Mouse (Mus musculus): ENCODE data around the gene 1700025G04Rik.
"Not testable (repeated sequence)": the region's sequence is repeated elsewhere in the genome, so short reads cannot be mapped to it uniquely, and the experiment has no call there.

The 1700025G04Rik gene

DNA sequence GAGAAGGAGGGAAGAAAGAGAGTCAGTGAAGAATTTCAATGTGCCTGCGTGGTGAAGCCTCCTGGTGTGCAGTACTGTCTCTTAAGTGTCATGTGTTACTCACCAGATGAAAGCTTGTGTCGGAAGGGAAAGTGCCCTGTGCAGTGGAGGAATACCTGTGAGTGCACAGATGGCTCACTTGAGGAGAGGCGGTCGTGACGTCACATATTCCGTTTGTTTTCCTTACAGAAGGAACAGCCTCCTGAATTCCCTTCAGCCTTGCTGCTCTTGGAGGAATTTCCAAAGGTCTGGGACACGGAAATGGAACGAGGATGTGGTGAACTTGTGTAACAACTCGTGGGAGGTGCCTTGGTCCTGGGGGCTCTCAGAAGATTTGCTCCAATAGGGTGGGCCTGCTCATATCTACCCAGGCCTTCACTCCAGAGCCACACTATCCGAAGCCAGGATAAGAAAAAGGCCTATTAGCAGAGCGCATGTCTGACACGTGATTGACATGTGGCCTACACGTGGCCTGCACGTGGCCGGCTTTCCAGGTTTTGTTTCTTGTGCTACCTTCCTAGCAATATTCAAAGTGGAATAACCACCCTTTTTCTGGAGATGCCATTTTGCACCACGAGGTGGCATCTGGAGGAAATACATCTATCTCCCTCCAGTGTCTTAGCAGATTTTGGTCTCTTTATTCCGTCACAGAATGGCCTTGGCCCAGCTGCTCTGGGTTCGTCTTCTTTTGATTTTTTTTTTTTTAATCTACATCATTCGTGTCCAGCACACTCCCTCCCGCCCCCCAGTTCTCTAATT is 238.7 kb downstream of the 1700025G04Rik start:
- no peak for DNase-seq (ENCODE audit: low spot score)

GRCm38 (mm10) chr1:151849993-151850608 is 239.8 kb downstream of the 1700025G04Rik start:
- no peak for DNase-seq (ENCODE audit: low spot score)

GRCm38 (mm10) chr1:151848286-151848685 is 241.6 kb downstream of the 1700025G04Rik start:
- DNase-seq (ENCODE audit: low spot score) = no peak

DNA sequence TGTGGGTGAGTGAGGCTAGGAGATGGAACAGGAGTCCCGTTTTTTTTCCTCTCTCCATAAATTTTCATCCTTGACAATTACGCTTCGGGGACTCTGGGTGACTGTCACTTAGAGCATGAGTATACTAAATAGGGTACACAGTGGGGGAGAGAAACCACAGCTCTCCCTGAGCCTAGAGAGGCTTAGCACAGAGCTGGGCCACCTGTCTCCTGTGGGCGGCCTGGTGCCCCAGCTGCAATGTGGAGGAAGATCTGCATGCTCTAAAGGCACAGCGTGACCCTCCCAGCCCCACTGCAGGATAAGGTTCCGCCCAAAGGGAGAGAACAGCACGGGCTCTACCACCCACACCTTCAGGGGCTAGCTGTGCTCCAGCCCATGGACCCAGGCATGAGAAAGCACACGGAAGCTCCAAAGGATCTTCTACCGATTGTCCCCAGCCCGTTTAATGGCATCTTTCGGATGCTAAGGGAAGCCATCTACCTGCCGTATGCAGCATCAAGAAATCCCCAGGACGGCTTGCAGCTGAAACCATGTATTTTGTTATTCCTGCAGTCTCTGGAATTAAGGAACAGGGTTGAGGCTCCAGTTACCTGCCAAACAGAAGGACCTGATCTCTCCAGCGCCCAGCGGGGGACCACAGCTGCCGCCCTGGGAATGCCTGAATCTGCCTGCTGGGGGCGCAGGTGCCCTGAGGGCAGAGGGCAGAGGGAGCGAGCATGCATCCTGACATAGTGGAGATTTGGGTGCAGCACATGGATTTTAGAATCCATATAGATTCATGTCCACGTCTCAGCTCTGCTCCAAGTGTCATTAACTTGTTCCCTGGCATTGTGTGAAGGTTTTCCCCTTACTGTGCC is 243.8 kb downstream of the 1700025G04Rik start:
- no peak for DNase-seq (ENCODE audit: low spot score)

- no peak for DNase-seq (ENCODE audit: low spot score)
Measured at GRCm38 (mm10) chr1:151845252-151845832, 244.6 kb downstream of the 1700025G04Rik start.

GRCm38 (mm10) chr1:151840345-151840744 is 249.6 kb downstream of the 1700025G04Rik start:
- DNase-seq (ENCODE audit: low spot score) = not testable (repeated sequence)

- DNase-seq (ENCODE audit: low spot score) = no peak
Measured at GRCm38 (mm10) chr1:151835261-151835660, 254.7 kb downstream of the 1700025G04Rik start.

DNA sequence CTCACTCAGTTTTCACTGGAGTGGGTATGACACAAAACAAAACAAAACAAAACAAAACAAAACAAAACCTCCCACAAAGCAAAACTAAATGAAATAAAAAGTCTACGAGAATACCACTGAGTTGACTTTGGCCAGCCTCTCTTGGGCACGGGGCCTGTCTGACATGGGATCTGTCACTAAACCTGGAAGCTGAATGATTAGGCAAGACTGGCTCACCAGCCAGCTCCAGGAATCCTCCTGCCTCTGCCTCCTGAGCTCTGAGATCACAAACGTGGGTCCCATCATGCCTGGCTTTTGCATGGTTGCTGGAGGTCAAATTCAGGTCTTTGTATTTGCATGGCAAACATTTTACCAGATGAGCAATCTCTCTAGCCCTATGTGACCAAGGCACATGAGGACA is 258.1 kb downstream of the 1700025G04Rik start:
- no peak for DNase-seq (ENCODE audit: low spot score)

DNA sequence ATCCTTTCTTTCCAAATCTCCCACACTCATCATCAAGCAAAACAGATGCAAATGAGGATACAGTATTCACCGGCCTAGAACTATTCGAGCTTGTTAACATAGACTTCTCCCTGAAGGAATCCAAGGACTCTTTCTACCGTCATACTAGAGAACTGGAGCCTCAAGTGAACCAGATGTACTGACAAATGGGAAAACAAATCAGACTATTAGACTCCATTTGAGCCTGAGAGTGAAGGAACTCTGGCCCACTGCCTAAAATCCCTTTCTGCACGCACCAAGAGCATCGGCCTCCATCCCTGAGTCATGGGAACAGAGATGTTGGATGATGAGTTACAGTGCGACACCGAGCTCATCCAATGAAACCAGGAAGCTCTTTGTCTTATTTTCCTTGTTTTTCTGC is 264.9 kb downstream of the 1700025G04Rik start:
- no peak for DNase-seq (ENCODE audit: low spot score)

DNA sequence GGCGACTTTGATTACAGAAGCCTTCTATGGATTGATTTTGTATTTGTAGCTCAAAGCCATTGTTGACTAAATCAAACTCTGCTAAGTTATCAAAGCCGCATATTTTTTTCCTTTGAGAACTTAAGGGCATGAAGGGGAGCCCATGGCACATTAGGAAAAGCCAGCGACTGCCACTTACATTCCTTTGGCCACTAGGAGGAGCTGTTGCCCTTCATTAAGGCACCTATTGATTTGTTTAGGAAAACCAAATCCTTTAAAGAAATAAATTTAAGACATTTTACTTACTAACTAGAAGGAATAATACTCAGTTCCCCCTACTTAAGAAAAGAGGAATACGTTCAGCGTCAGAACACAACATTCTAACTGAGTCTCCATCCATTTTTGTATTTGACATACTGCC is 269.5 kb downstream of the 1700025G04Rik start:
- peak; percentile 90 for DNase-seq (ENCODE audit: low spot score)

GRCm38 (mm10) chr1:151819190-151819589 is 270.7 kb downstream of the 1700025G04Rik start:
- no peak for DNase-seq (ENCODE audit: low spot score)

- DNase-seq (ENCODE audit: low spot score) = no peak
Measured at GRCm38 (mm10) chr1:151816051-151816450, 273.9 kb downstream of the 1700025G04Rik start.

DNA sequence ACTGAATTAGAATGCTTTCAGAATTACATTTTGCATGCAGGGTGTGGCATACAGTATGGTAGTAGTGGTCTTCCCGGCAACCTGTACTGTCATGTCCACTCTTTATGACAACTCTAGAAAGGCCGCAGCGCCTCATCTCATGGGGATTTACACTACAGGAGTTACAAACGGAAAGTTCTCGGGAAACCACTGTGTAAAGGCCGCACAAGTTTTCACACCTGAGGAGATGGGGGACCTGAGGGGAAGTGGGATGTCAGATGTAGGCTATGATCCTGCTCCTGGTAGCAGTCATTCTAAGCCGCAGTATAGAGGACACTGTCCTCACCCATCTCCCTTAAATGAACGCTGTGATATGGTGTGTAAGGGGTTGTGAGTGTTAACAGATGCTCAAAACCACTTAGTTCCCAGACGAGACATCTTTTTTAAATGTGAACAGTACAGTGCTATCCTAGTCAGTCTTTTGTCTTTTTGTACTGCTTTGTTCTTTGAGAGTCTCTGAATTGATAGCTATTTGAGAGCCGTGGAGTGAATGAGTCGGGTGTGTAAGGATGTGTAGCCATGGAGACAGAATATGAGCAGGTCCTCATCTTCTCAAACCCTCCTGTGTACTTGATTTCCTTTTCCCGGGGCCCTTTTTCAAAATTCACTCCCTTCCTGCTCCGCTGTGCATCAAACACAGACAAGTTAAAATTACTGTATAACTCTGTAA is 277.8 kb downstream of the 1700025G04Rik start:
- DNase-seq (ENCODE audit: low spot score) = no peak

- no peak for DNase-seq (ENCODE audit: low spot score)
Measured at GRCm38 (mm10) chr1:151811456-151811855, 278.5 kb downstream of the 1700025G04Rik start.

GRCm38 (mm10) chr1:151810628-151811421 is 279.1 kb downstream of the 1700025G04Rik start:
- no peak for DNase-seq (ENCODE audit: low spot score)

DNA sequence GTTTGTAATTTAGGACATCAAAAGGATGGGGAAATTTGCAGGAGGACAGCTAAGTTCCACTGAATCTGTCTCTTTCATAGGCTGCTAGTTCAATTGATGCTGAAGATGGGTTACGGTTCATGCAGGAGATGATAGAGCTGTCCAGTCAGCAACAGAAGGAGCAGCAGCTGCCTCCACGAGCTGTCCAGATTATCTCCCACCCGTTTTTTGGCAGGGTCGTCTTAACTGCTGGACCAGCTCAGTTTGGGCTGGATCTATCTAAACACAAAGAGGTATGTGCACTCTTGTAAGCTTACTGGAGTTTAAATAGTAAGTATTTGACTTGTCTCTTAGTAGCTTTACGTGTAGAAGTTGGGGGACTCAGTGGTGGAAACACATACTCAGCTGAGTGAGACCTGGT is 282.6 kb downstream of the 1700025G04Rik start:
- DNase-seq (ENCODE audit: low spot score) = no peak

GRCm38 (mm10) chr1:151802795-151803194 is 287.1 kb downstream of the 1700025G04Rik start:
- DNase-seq (ENCODE audit: low spot score) = not testable (repeated sequence)
